Mouse (Mus musculus) stomach, postnatal 0 days (tissue): ENCODE measurements at regions not wholly inside any gene's neighbourhood (a gene's known extent, or its start where the extent isn't known, plus 50 kb on each side); places are given as distances from the start of the nearest gene placed in this dataset.

Experiments
- CTCF ChIP-seq: IDR thresholded peaks from 2 replicates; pipeline ENCODE4 v1.5.1; 2016; ENCODE audit warnings: antibody characterized with exemption, low read depth, mild to moderate bottlenecking, moderate library complexity
- EP300 ChIP-seq: optimal IDR thresholded peaks from 2 replicates; pipeline ENCODE3; 2016; ENCODE audit warnings: antibody characterized with exemption

DNA sequence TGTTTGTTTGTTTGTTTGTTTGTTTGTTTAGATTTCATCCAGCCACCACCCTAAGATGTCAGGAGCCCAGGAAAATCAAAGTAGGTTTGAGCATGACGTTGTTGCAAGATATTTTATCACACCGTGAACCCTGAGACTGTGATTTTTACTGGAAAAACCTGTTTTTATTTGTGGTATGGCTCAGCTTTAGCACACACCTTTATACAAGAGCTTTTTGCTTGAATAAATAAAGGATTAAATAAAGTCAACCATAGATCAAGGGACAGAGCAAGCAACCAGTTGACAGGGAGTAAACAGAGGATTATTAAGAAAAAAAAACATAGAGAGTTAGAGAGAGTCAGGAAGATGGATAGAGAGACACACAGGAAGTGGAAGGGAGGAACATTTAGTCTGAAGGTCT, 82.2 kb upstream of the Zfp827 start:
- no peak for TF ChIP-seq CTCF
- TF ChIP-seq EP300 = no peak
